Mouse (Mus musculus) myocyte (in vitro differentiated cells): ENCODE measurements around the gene Ltbp1. TPM values are rescaled to one million over a fixed set of nuclear protein-coding genes. Genes with fewer than 3 reads are reported as not detected.

Experiments
- H3K27me3 ChIP-seq: one replicate; pipeline ENCODE4 v1.6.1; 2011; ENCODE audit not compliant: control insufficient read depth, insufficient read depth, insufficient read length
- H3K36me3 ChIP-seq: one replicate; pipeline ENCODE4 v1.6.1; 2011; ENCODE audit not compliant: control insufficient read depth, insufficient read depth
- H3K4me2 ChIP-seq: one replicate; pipeline ENCODE4 v1.6.1; 2011; ENCODE audit warnings: low read depth, control low read depth
- H3K4me3 ChIP-seq: one replicate; pipeline ENCODE4 v1.5.1; 2011; ENCODE audit warnings: mild to moderate bottlenecking, control low read depth, moderate library complexity
- H3K79me2 ChIP-seq: one replicate; pipeline ENCODE4 v1.6.1; 2011; ENCODE audit not compliant: control insufficient read depth, insufficient read depth
- H3ac ChIP-seq: one replicate; pipeline ENCODE4 v1.6.1; 2011; ENCODE audit not compliant: control insufficient read depth, insufficient read length
- CEBPB ChIP-seq: IDR thresholded peaks from 2 replicates; pipeline ENCODE4 v1.6.1; 2011; ENCODE audit warnings: mild to moderate bottlenecking, moderate library complexity; ENCODE audit not compliant: poor library complexity, insufficient read depth, severe bottlenecking
- E2F4 ChIP-seq: IDR thresholded peaks from one replicate; pipeline ENCODE4 v1.6.1; 2011; ENCODE audit warnings: mild to moderate bottlenecking, control low read depth, moderate library complexity; ENCODE audit not compliant: insufficient read depth
- MAX ChIP-seq: IDR thresholded peaks from one replicate; pipeline ENCODE4 v1.6.1; 2011; ENCODE audit warnings: low read depth, mild to moderate bottlenecking, control low read depth
- MYOD1 ChIP-seq, 3 experiments: IDR thresholded peaks; one replicate each; pipeline ENCODE4 v1.6.1; 2011; ENCODE audit warnings: control low read depth in 2 of 3, low read depth in 2 of 3, mild to moderate bottlenecking in 2 of 3, moderate library complexity in 1 of 3; ENCODE audit not compliant: insufficient read length in 2 of 3, control insufficient read depth in 1 of 3
- MYOG ChIP-seq, 3 experiments: IDR thresholded peaks; one replicate each; pipeline ENCODE4 v1.6.1; 2011; ENCODE audit warnings: control low read depth in 2 of 3, low read depth in 2 of 3, mild to moderate bottlenecking in 2 of 3; ENCODE audit not compliant: insufficient read length in 2 of 3, control insufficient read depth in 1 of 3, insufficient read depth in 1 of 3
- POLR2A ChIP-seq: IDR thresholded peaks from one replicate; pipeline ENCODE4 v1.6.1; 2011; ENCODE audit warnings: low read depth, mild to moderate bottlenecking, control low read depth, moderate library complexity; ENCODE audit not compliant: insufficient read length
- POLR2AphosphoS2 ChIP-seq: IDR thresholded peaks from one replicate; pipeline ENCODE4 v1.6.1; 2011; ENCODE audit warnings: low read depth, control low read depth; ENCODE audit not compliant: insufficient read length
- REST ChIP-seq: IDR thresholded peaks from one replicate; pipeline ENCODE4 v1.6.1; 2011; ENCODE audit warnings: mild to moderate bottlenecking, control low read depth, moderate library complexity; ENCODE audit not compliant: insufficient read depth, insufficient read length
- SRF ChIP-seq: IDR thresholded peaks from one replicate; pipeline ENCODE4 v1.6.1; 2011; ENCODE audit warnings: low read depth; ENCODE audit not compliant: control insufficient read depth, insufficient read length
- TCF12 ChIP-seq: IDR thresholded peaks from one replicate; pipeline ENCODE4 v1.6.1; 2011; ENCODE audit warnings: mild to moderate bottlenecking, control low read depth; ENCODE audit not compliant: poor library complexity, insufficient read depth, severe bottlenecking
- TCF3 ChIP-seq: IDR thresholded peaks from one replicate; pipeline ENCODE4 v1.6.1; 2011; ENCODE audit warnings: low read depth, control low read depth; ENCODE audit not compliant: insufficient read length
- USF1 ChIP-seq: IDR thresholded peaks from one replicate; pipeline ENCODE4 v1.6.1; 2011; ENCODE audit warnings: low read depth, mild to moderate bottlenecking, control low read depth, moderate library complexity
- polyA plus RNA-seq: library from polyadenylated mRNA; unstranded; fragments of >200 nt; fragmentation: generic; extraction: Trizol; gene quantifications from one replicate; pipeline ENCODE4 v1.2.1, GENCODE M21; 2012; ENCODE audit warnings: missing spikeins

Ltbp1 gene
- polyA plus RNA-seq, 1 experiment = 19.4 TPM

GRCm38 (mm10) chr17:75243221-75243620 is 237.9 kb downstream of the Ltbp1 start:
- H3K36me3 ChIP-seq = peaks cover 6% of the 10 kb centered on the region
- no peak overlapping the region for H3ac ChIP-seq
- TF ChIP-seq MYOD1 (IDR thresholded peaks at IDR 0.05; ENCODE audit: control insufficient read depth in 1 of 3, insufficient read length in 2 of 3, low read depth in 2 of 3) (no peak), POLR2AphosphoS2 (no peak), REST (no peak), TCF3 (no peak), MAX (no peak), USF1 (no peak), TCF12 (no peak), POLR2A (no peak), CEBPB (no peak), SRF (no peak), E2F4 (no peak), MYOG (IDR thresholded peaks at IDR 0.05; ENCODE audit: control insufficient read depth in 1 of 3, insufficient read depth in 1 of 3, insufficient read length in 2 of 3, low read depth in 2 of 3) (no peak)
- no peaks in the 10 kb centered on the region for H3K27me3 ChIP-seq
- no peak overlapping the region for H3K4me2 ChIP-seq
- H3K79me2 ChIP-seq = no peaks in the 10 kb centered on the region
- no peak overlapping the region for H3K4me3 ChIP-seq

- H3K36me3 ChIP-seq = peaks cover 6% of the 10 kb centered on the region
- no peak overlapping the region for H3K4me2 ChIP-seq
- H3K79me2 ChIP-seq = no peaks in the 10 kb centered on the region
- H3K27me3 ChIP-seq = no peaks in the 10 kb centered on the region
- no peak overlapping the region for H3ac ChIP-seq
- no peak overlapping the region for H3K4me3 ChIP-seq
- TF ChIP-seq TCF3 = no peak
- TF ChIP-seq MAX = no peak
- no peak for TF ChIP-seq CEBPB
- no peak for TF ChIP-seq MYOD1 (IDR thresholded peaks at IDR 0.05; ENCODE audit: control insufficient read depth in 1 of 3, insufficient read length in 2 of 3, low read depth in 2 of 3)
- TF ChIP-seq REST = no peak
- TF ChIP-seq E2F4 = no peak
- TF ChIP-seq POLR2A = no peak
- no peak for TF ChIP-seq TCF12
- no peak for TF ChIP-seq USF1
These were observed 238.8 kb downstream of the Ltbp1 start for GRCm38 (mm10) chr17:75244148-75244547.

DNA sequence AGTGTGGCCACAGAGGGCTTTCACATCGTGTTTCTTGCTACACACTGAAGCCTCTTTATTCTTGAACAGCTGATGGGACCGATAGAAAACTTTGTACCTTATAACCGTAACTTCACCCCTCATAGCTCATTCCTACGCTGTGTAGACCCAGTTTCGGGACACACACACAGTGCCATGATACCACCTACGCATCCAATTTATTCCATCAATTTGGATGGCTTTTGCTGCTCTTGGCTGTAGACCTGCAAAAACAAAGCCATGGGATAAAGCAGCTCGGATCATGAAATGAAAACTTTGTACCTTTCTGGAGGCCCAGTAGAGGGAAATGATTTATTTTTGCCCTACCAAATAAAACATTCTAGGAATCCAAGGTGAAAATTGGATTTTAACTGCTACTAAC is 239.7 kb downstream of the Ltbp1 start:
- Histone ChIP-seq H3K27me3 (no peaks in the 10 kb centered on the region), H3K4me2 (no peak overlapping the region), H3K36me3 (peaks cover 6% of the 10 kb centered on the region), H3K79me2 (no peaks in the 10 kb centered on the region), H3K4me3 (no peak overlapping the region), H3ac (no peak overlapping the region)
- TF ChIP-seq TCF3 (no peak), POLR2A (no peak), TCF12 (no peak), REST (no peak), SRF (no peak), USF1 (no peak), MYOD1 (IDR thresholded peaks at IDR 0.05; ENCODE audit: control insufficient read depth in 1 of 3, insufficient read length in 2 of 3, low read depth in 2 of 3) (no peak), MAX (no peak), CEBPB (no peak)

DNA sequence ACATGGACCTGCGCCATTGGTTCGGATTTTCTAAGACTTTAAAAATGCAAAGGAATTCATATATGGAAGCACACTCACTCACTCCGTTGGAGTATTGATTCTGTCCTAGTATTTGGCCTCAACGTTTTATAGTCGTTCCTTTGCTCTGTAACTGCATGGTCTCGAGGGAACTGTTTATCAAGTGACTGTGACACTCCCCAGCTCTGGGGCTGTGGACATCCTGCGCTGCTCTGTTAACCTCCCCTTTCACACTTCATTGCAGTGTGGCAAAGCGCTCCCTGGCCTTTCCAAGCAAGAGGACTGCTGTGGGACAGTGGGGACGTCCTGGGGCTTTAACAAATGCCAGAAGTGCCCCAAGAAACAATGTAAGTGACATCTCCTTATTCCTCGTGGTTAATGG is 243.3 kb downstream of the Ltbp1 start:
- Histone ChIP-seq H3K27me3 (no peaks in the 10 kb centered on the region), H3K36me3 (peaks cover 4% of the 10 kb centered on the region), H3K4me3 (no peak overlapping the region), H3ac (no peak overlapping the region), H3K4me2 (no peak overlapping the region), H3K79me2 (no peaks in the 10 kb centered on the region)
- no peak for TF ChIP-seq SRF
- no peak for TF ChIP-seq MAX
- TF ChIP-seq POLR2AphosphoS2 = no peak
- no peak for TF ChIP-seq CEBPB
- TF ChIP-seq TCF12 = no peak
- no peak for TF ChIP-seq E2F4
- no peak for TF ChIP-seq MYOD1 (IDR thresholded peaks at IDR 0.05; ENCODE audit: control insufficient read depth in 1 of 3, insufficient read length in 2 of 3, low read depth in 2 of 3)
- no peak for TF ChIP-seq MYOG (IDR thresholded peaks at IDR 0.05; ENCODE audit: control insufficient read depth in 1 of 3, insufficient read depth in 1 of 3, insufficient read length in 2 of 3, low read depth in 2 of 3)
- no peak for TF ChIP-seq USF1
- no peak for TF ChIP-seq REST
- TF ChIP-seq TCF3 = no peak
- no peak for TF ChIP-seq POLR2A

- no peak for TF ChIP-seq E2F4
- no peak for TF ChIP-seq TCF3
- TF ChIP-seq SRF = no peak
- TF ChIP-seq TCF12 = no peak
- no peak for TF ChIP-seq MYOG (IDR thresholded peaks at IDR 0.05; ENCODE audit: control insufficient read depth in 1 of 3, insufficient read depth in 1 of 3, insufficient read length in 2 of 3, low read depth in 2 of 3)
- no peak for TF ChIP-seq POLR2AphosphoS2
- Histone ChIP-seq H3K4me3 (no peak overlapping the region), H3K4me2 (peak overlapping the region; percentile 57), H3ac (no peak overlapping the region), H3K36me3 (peaks cover 4% of the 10 kb centered on the region), H3K27me3 (no peaks in the 10 kb centered on the region), H3K79me2 (no peaks in the 10 kb centered on the region)
These were observed 245.2 kb downstream of the Ltbp1 start for GRCm38 (mm10) chr17:75250571-75250970.
